Mouse (Mus musculus): ENCODE measurements around the gene Rsrc2.

GRCm38 (mm10) chr5:123780716-123781115 lies 31.5 kb upstream of the Rsrc2 start:
- TF ChIP-seq POLR2A (IDR thresholded peaks at IDR 0.05; ENCODE audit: borderline replicate concordance, extremely low read depth, low read depth, low read length) = no peak
- no peak for TF ChIP-seq CTCF (IDR thresholded peaks at IDR 0.05; ENCODE audit: insufficient read depth, low read length)
